Mouse (Mus musculus) right cerebral cortex, adult 18-20 months (tissue): ENCODE results near the gene Spats1.
A peak's percentile ranks its signal among the peaks of the same experiment; 100 is the strongest.
"Not testable (repeated sequence)": the region's sequence is repeated elsewhere in the genome, so short reads cannot be mapped to it uniquely, and the experiment has no call there.

Experiments
- DNase-seq: peaks from one replicate; pipeline ENCODE4 v3.0.0; 2022; ENCODE audit warnings: mixed read lengths

Gene Spats1

DNA sequence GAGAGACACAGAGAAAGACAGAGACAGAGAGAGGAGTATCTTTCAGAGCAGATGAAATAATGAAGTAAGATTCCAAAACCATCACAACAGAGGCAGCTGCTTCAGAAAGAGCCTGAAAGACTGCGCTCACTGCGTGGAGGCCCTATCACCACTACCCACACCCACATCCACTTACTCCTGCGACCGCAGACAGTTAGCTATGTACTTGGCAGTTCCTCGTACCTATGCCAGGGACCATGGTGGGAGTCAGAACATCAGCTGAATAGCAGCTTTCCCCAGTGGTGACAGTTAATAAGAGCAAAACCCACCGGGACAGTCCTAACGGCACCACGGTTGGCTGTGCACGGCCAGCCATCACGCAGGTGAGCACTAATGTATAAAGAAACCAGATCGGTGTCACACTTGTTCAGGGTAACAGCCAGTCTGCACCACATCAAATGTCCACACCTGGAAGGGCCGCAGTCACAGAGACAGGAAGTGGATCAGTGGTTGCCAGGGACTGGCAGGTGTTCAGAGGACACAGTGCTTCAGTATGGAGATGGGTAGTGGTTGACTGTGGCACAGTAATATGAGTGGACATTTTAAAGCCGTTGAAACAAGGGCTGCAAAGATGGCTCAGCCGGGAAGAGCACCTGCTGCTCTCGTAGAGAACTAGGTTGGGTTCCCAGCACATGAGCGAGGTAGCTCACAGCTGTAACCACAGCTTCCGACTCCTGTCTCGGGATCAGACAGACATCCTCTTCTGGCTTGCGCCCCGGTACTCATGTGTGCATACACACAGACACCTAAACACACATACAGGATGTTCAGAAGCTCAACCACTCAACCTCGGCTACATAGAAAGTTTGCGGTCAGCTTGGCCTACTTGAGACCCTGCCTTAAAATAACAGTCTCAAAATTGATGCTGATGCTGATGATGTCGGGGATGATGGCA is 13.4 kb upstream of the Spats1 start:
- DNase-seq: no peak

DNA sequence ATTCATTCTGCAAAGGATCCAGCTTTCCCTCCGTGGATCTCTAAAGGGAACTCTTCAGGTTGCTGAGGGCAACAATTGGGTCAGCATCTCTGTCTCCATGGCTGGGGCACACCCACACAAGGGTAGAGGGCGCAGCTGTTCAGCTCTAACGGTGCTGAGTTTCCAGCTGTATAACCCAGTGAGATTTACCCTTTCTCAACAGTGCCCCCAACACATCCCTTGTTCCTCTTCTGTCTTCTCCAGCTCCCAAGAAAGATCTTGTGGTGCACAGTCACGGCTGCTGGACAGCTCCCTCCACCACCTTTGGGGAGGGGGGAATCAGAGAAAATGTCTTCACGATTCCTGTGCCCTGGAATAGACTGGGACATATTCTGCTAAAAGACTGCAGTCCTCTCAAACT is 12.0 kb upstream of the Spats1 start:
- no peak for DNase-seq

DNA sequence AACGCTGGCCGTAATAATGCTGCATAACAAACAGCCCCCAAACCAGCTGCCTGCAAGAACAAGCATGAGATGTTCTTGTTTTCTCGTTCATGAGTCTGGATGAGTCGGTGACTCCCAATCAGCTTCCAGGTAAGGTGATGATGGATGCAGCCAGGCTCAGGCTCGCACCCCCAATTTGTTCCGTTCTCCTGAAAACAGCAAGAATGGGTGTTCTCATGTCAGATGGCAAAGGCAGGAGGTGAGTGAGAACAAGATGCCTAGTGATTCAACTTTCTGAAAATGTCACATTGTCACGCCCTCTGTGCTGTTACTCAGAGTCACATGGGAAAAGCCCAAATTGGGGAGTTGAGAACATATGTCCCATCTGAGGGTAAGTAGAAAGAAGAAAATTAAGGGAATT is 10.4 kb upstream of the Spats1 start:
- no peak for DNase-seq

DNA sequence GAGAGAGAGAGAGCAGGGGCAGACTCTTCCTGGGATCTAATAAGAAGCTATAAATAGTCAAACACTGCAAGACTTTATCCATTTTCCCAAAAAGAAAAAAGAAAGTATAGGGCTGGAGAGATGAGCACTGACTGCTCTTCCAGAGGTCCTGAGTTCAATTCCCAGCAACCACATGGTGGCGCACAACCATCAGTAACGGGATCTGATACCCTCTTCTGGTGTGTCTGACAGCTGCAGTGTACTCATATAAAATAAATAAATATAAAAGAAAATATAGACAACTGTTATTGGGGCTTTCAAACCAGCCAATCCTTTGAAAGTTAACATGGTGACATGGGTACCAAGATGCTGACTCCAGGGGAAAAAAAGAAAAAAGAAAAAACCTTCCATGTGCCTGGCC is 5.2 kb upstream of the Spats1 start:
- DNase-seq: no peak

DNA sequence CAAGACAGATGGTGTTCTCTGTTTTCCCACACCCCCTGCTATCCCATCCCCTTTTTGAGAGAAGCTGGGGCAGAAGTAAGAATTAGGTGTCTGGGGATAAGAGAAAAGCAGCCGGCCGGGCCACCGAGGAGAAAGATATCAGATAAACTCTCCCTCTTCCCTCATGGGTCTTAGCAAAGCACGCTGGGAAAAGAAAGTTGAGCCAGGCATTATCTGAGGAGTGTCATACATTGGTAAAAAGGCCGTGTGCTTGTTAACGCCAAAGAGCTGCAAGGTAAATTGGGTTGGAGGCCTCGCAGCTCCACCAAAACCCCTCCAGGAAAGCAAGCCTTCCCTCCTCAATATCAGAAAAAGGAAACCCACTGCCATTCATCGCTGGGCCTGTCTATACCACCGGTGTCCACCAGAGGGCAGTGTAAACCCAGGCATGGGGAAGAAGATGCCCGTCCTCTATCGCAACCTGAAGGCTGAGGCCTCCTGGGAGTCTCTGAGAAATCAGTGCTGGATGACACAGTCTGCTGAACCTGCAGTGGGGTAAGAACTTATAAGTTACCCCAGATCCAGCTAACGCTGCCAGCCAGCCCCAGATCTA is 3.1 kb upstream of the Spats1 start:
- peak; percentile 83 for DNase-seq

DNA sequence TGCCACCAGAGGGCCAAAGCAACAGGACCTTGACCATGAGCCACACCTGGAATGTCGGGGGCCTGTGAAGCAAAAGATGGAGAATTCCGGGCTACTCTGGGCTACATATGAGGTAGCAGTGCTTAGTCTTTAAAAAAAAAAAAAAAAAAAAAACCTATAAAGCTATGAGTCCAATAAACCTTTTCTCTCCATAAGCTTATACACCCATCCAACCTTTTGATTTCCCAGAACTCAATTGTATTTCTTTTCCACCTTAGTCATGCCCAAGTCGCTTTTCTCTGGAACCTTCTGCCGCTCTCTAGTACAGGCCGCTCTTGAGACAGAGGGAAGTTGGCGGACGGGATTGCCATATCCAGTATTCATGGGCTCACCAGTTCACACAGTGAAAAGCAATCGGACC is 1.1 kb downstream of the Spats1 start:
- DNase-seq: no peak

DNA sequence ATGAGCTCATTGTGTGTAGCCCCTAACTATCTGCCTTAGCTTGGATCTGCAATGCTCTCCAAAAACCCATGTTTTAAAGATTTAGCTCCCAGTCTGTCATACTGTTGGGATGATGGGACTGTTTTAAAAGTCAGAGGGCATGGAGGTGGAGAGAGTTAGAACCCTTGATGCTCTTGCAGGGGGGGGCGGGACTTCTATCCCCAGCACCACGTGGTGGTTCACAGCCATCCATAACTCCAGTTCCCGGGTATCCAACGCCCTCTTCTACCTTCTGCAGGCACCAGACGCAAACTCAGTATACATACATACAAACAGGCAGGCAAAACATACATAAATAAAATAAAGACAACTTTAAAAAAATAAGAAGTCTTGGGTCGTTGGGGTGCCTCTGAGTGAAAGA is 1.5 kb downstream of the Spats1 start:
- no peak for DNase-seq

DNA sequence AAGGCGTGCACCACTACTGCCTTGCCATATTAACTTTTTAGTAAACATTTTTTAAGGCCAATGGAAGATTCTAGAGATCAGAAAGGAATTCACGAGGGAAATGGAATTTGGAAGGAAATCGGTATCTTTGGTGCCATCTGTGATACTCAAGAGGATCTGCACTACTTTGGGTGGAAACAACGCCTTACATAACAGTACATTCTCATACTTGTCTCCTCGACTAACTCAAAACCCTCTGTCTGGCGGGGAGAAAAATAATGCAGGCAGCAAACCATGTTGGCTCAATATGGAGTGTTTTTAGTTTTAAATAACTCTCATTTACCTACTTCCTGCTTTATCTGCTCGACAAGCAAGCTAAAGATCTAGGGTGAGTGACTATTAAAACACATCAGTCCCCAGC is 4.5 kb downstream of the Spats1 start:
- peak; percentile 20 for DNase-seq

DNA sequence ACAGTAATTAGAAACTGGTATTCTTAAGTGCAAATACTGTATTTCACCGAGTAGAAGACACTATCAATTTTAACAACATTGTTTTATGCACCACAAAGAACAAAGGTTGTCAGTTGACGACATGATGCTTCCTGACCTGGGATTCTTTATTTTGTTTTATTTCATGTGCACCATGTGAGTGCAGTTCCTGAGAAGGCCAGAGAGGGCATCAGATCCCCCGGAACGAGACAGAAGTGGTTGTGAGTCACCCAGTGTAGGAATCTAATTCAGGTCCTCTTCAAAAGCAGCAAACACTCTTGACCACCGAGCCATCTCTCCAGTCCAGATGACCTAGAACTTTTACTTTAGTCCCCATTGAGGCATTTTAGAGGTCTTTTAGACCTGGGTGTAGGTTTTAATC is 6.9 kb downstream of the Spats1 start:
- DNase-seq: no peak

DNA sequence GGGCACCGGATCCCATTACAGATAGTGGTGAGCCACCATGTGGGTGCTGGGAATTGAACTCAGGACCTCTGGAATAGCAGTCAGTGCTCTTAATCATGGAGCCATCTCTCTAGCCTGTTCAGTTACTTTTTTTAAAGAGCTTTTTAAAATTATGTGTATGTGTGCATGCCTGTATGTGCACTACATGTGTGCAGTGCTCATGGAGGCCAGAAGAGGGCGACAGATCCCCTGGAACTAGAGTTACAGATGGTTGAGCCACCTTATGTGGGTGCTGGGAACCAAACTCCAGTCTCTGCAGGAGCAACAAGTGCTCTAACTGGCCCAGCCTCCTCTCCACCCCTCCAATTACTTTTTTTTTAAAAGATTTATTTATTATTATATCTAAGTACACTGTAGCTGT is 8.5 kb downstream of the Spats1 start:
- no peak for DNase-seq

DNA sequence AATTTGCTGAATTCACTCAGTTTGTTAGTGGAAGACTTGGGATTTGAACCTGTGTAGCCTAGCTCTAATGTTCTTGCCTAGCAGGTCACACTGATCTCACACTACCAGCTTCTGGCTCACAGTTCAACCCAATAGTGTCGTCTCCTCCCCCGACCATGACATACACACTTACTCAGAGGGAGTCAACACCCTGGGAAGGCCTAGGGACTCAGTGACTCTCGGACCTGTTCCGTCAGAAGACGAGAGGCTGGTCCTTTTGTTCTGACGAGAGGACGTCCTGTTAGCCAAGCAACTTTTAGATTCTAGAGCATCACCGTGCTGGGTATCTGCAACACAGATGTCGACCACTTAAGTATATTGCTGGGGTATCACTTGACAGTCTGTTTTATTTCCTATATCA is 11.0 kb downstream of the Spats1 start:
- DNase-seq: no peak

DNA sequence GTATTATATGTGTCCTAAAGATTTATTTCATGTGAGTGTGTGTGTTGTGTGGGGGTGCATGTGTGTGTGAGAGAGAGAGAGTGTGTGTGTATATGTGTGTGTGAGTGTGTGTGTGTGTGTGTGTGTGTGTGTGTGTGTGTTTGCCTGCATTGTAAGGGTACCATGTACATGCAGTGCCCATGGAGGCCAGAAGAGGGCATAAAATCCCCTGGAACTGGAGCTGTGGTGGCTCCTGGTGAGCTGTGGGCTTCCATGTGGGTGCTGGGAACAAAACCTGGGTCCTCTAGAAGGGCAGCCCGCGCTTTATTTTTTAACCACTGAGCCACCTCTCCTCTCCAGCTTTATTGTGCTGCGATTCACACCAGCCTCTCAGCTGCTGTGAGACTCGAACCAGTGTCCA is 12.7 kb downstream of the Spats1 start:
- DNase-seq: no peak

DNA sequence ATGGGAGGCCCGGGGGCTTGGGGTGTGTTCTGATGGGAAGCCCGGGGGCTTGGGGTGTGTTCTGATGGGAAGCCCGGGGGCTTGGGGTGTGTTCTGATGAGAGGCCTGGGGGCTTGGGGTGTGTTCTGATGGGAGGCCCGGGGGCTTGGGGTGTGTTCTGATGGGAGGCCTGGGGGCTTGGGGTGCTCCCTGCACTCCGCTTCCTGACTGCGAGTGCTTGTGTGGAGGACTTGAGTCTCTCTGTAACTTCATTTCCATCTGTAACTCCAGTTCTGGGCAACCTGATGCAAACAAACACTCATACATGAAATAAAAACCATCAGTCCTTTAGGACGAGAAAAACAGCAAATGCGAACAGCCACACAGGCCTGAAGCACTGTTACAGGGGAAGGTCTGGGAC is 16.2 kb downstream of the Spats1 start:
- no peak for DNase-seq

DNA sequence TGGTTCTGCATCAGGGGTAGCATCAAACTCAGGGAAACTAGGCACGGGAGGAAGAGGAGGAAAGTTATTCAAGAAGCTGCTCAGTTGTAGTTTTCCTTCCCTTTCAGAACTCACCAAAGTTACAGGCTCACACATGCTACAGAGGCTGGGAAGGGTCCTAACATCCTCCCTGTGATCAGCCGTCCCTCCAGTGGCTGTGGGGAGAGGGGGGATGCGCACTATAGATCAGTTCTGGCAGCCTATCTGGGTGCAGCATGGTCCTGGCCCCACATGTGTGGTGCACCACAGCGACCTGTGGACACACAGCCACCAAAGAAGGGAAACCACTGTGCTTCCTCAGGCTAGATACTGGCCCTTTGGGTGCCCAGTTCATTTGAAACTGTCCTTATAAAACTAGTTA is 16.7 kb downstream of the Spats1 start:
- DNase-seq: no peak

DNA sequence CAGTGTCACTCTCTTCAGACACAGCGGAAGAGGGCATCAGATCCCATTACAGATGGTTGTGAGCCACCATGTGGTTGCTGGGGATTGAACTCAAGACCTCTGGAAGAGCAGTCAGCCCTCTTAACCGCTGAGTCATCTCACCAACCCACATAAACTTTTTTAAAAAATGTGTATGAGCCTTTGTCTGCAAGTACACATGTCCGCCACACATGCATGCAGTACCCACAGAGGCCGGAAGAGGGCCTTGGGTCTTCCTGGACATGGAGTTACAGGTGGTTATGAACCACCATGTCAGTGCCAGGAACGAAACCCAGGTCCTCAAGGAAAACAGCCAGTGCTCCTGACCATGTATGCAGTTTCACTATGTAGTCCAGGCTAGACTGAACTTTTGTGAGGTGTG is 17.7 kb downstream of the Spats1 start:
- no peak for DNase-seq

DNA sequence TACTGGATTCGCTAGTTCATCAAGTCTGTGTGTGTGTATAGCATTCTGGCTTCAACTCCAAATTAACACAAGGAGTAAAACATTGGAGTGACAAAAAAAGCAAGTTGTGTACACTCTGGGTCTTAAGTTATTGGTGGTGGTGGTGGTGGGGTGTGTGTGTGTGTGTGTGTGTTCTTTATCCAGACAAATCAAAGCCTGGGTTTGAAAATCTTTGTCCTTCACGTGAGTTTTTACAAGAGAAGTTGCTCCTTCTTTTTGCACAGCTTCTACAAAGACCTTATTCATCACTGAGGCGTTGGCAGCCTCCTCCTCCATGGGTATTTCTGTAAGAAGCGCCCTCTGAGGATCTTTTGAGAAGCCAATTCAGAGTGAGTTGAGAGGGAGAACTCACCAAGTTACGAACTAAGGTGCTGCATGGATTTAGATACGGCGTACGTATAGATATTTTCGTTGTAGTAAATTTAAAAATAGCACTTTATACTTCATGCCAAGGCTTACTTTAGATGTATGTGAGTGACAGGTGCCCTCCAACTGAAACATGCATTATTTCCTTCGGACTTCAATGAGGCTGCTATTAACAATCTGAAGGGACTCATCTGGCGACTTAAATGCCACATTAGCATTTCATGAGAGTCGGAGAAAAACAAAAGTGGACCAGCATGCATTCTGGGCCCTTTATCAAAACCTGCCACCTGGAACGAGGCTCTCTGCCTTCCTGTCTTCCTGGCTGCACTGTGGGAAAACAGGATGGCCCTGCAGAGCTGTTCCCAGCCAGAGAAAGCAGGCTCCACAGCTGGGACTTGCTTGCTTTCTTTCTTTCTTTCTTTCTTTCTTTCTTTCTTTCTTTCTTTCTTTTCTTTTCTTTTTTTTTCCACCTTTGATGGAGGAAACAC is 18.7 kb downstream of the Spats1 start:
- peak; percentile 33 for DNase-seq

DNA sequence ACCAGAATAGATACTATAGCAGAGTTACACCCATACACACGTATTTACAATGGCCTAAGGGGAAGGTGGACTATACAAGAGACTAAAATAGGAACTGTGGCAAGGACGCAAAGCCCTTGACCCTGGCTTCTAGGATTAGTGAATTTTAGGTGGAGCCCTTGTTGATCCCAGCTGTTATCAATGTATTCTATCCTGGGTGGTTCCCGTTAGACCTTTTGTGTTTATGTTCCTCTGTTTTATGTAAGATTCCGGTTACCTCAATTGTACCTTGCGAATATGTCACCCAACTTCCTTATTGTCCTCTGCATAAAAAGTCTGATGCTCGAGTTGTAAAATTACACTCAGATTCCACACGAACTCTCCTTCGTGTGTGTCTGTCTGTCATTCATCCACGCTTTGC is 19.4 kb downstream of the Spats1 start:
- DNase-seq: not testable (repeated sequence)

DNA sequence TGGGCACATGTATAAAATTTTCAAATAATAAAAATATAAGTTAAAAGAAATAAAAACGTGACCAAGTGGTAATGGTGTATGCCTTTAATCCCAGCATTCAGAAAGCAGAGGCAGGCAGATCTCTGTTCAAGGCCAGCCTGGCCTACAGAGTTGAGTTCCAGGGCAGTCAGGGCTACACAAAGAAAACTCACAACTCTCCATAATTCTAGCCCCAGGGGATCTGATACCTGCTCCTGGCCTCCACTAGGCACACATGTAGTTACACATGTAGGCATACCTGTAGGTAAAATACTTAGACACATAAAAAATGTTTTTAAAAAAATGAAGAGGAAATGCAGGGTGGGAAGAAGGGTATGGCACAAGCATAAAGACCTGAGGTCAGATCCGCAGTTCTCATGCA is 20.4 kb downstream of the Spats1 start:
- DNase-seq: no peak

DNA sequence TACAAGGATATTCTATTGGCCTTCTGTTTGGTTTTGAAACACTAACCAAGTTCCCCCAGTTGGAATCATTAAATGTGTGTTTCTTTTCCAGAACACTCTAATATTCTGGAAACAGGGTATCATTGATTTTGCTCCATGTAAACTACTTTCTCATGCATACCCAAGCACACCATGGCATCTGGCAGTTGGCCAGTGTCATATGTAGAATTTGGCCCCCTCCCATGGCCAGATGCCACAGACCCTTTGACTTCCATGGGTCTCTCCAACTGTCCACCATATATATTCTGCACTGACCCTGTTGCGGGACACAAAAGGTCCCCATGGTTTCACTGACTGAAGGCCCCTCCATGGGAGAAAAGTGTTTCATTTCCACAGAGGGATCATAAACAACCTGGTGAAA is 22.9 kb downstream of the Spats1 start:
- no peak for DNase-seq

DNA sequence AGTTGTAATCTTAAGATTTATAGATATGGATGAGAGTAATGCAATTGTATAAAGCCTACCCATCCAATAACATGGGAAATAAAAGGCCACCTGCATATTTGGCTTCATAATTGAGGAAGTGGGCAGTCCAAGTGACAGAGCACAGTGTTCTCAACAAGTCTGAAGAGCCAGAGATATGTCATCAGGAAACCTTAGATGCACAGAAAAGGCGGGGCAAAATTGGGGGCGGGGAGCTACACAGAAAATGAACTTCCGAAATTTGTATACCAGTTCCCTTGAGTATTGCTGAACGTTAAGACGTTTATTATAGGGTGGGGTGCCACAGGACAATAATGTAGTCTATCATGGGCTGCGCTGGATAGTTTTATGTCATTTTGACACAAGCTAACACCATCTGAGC is 25.1 kb downstream of the Spats1 start:
- DNase-seq: no peak

DNA sequence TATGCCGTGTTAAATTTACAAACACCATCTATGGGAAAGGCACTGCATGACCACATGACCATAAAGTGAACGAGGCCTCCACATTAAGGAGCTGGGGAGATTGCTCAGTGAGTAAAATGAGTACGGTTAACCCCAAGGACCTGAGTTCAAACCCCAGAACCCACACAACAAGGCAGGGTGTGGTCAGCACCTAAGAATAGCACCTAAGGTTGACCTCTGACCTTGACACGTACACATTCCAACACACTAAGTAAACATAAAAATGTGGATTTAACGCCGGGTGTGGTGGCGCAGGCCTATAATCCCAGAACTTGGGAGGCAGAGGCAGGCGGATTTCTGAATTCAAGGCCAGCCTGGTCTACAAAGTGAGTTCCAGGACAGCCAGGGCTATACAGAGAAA is 25.6 kb downstream of the Spats1 start:
- no peak for DNase-seq

DNA sequence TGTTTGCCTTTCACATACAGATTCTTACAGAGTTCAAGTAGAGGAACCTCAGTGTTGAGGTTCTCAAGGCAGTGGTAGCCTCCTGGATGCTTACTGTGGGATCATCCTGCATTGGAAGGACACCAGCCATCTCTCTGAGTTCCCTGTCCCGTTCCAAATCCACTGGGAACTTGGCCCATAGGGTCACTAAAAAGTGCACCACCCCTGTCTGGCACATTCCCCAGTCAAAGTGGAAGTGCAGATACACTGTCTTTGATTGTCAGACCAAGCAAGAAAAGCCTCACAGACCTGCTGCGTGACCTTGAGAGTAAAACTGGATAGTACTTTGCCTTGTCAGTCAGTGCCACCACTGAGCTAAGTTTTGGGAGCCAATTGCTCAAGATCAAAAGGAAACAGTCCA is 28.2 kb downstream of the Spats1 start:
- DNase-seq: no peak

DNA sequence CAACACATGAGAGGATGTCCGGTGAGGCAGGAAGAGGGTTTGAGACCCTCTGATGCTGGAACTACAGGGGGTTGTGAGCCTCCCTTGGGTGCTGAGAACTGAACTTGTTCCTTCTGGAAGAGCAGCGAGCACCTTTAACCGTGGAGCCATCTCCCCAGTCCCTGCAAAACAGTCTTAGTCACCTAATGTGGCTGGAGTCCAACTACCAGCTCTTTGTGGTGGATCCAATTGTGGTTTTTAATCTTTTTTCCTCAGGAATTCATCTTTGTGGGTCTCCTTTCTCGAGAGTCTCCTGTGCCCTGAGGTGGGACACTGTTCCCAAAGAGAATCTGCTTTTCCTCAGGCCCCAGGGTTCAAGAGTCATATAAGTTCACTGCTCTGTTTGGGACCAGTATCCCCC is 29.3 kb downstream of the Spats1 start:
- DNase-seq: no peak

DNA sequence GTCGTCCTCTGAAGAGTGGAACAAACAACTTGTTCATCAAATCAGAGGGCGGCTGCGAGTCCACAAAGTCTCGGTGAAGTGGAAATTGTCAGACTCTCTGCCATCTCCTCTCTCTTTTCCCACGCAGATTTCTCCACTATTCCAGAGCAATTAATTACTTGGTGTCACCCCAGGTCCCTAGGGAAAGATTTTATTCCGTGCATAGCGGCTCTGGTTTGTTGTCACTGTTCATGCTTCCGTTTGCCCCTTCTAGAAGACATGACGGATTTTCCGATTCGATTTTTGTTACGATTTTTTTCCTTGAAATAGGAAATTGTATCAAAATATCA is 41.0 kb downstream of the Spats1 start:
- DNase-seq: no peak
